Mouse (Mus musculus) pancreas, adult 10 weeks (tissue): Measurements from ENCODE around the gene Ezh1. TPM values are rescaled to one million over a fixed set of nuclear protein-coding genes. Genes with fewer than 3 reads are reported as not detected.

Experiments used
- polyA plus RNA-seq: library from polyadenylated mRNA; stranded (reverse); fragments of 350-450 nt; fragmentation: Illumina TruSeq; extraction: RNeasy Lipid Tissue Mini Kit (QIAGEN cat#74804); gene quantifications from one replicate; pipeline ENCODE4 v1.2.3, GENCODE M21; 2015; ENCODE audit warnings: low read depth, low replicate concordance; ENCODE audit not compliant: insufficient read depth

The Ezh1 gene
- polyA plus RNA-seq: 9.6 TPM

GRCm38 (mm10) chr11:101226065-101226701, at the start of gene Ezh1:
TSS of gene Ezh1 (minus strand) at chr11:101226463.

DNA sequence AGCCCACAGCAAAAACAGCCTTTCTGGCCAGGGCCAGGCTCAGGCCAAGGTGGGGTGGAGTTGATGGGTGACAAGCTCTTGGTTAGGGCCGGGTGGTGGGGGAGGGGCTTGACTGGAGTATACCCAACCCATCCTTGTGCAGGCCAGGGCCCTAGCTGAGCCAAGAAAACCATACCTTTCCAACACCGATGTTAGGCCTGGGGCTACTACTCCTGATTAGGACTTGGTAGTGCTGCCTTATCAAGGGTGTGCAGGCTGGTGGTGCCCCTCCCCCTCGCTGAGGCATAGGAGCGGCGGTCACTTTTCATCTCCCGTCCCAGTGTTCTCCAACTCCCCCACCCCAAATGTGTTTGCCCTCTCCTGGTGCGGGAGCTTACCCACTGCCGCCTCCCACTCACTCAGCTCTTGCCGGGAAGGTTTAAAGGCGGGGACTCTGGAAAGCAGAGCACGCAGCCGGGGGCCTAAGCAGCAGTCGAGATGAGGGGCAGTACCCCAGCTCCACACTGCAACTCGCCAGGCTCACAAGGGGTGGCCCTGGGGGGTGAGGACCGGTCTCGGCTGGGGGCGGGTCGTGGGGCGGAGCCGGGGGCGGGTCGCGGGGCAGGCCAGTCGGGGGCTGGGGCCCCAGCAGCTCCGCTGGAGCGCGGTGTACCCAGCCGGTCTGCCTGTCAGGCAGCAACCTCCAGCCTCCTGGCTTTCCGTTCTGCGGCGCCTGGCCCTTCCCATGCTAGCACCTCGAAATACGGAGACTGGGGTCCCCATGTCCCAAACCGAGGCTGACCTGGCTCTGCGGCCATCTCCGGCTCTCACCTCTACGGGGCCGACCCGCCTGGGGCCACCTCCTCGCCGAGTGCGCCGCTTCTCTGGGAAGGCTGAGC, 33.9 kb upstream of the Ezh1 start, which contains the start of gene Wnk4:
TSS of gene Wnk4 (plus strand) at position 620 of the 878 bp plus-strand sequence.

DNA sequence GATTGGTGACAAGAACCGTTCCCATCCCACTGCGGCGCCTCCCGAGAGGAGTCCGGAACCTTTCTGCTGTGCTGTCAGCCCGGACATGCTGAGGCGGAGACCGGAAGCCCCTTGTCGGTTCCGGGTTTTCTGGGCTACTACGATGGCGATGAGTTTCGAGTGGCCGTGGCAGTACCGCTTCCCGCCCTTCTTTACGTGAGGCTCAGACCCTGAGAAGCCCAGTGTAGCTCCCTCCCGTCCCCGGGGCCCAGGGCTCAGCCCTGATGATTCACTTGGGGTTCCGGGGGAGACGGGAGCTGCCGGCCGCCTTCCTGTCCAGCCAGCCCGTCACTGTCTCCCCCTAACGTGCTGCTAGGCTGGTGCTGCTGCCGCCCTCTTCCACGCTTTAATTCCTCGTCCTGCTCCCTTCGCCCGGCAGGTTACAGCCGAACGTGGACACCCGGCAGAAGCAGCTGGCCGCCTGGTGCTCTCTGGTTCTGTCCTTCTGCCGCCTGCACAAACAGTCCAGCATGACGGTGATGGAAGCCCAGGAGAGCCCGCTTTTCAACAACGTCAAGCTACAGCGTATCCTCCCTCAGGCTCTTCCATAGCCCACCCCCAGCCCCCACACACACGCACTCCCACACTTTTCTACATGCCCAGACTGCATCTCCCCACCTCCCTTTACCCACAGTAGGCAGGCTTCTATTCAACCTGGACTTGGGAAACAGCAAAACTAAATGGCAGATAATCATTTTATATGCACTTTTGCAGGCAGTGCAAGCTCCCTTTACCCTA, 27.5 kb upstream of the Ezh1 start, which contains the start of gene Vps25:
TSS of gene Vps25 (plus strand) at position 95 of the 777 bp plus-strand sequence.

DNA sequence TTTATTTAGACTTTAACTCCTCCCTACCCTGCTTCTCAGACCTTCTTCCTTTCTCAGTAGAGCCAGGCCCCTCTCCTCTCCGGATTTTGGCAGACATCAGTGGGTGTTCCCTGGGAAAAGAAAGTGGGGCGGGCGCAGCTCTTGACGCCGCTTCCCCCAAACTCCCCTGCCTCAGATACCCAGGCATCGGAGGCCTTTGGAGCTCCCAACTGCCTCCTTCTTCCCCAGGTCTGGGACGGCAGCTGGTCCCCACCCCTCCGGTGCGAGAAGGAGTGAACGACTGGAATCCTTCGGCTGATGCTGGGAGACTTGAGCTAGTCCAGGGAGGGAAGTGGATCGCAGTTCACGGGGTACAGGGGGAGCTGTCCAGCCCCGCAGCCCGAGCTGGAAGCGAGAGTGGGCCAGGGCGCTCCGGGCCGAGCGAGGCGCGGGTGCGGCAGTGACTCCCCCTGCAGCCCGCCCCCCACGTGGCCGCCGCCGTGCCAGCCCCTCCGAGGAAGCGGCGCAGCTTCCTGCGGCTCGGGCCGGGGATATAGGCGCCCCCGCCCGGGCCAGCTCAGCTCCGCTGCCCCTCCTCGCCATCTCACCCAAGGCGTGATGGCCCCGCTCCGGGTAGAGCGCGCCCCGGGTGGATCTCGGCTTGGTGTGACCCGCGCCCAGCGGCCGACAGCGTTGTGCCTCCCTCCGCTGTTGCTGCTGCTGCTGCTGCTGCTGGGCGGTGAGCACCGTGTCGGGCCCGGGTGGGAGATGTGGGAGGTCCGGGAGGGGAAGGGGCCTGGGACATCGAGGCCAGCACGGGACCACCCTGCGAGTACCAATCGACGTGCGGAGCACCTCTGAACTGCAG, 19.8 kb upstream of the Ezh1 start, which contains the start of gene Ramp2:
TSS of gene Ramp2 (plus strand) at position 174 of the 847 bp plus-strand sequence.

DNA sequence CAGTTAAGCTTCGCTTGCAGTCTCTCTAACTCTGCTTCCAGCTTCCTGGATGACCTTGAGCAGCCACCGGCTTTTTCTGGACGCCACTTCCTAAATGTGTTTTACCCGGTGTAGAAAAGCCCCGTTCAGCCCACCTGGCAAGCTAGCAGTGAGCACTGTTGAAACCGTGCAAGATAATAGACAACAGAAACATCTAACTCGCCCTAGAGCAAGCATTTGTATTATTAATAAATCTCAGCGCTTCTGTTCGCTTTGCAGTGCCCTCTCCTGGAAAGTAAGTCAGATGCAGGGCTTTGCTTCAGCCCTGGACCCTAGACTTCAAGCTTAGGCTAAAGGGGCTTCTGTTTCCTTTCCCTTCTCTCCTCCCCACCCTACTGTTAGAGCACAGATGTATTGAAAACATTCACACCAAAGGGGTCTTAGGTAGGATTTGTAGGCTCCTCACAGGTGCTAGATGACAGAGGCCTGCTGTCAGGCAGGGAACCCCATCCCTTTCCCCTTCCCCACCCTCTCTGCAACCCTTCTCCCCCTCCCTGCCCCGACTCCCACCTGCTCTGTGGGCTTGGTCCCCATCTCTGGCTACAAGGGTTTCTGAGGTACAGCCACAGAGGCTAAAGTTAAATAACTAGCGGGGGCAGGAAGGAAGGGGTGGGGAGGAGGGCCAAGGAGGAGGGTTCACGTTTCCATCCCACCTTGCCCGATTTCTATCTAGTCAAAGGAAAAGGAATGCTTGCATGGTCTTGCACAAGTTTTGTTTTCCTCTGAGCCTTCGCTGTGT, 51.2 kb downstream of the Ezh1 start, which contains the start of gene Ccr10:
TSS of gene Ccr10 (minus strand) at position 593 of the 778 bp plus-strand sequence.

DNA sequence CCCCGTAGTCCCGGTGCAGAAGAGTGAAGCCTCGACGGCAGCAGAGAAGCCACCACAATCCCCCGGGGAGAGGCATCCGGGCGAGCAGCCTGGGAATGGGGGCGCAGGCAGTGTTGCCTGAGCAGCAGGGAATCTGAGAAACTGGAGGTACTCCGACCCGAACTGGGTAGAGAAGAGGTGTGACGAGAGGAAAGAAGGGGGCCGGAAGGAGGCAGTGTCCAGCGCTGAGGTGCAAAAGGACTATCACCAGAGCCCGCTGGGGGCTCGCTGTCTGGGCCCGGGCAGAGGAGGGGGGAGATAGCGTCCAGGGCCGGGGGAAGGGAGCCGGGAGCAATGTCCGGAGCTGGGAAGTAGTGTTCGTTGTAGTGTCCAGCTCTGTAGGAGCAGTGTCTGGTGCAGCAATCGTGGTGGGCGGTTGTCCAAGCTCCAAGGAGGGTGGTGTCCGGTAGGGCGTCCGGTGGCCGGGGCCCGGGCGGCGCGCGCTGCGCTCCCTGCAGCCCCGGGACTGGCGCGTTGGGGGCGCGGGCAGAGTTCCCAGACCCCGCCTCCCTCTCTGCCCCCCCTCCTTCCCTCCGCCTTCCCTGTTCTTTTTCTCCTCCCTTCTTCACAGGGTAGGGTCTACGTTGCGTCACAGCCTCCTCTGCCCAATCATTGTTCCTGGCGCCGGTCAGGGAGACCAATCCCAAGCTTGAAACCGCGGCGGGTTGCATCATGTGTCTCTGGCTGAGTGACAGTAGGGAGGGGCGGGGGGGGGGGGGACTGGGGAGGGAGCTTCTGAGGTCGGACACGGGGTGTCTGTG, 55.3 kb downstream of the Ezh1 start, which contains the start of gene Plekhh3:
TSS of gene Plekhh3 (minus strand) at position 541 of the 800 bp plus-strand sequence.

DNA sequence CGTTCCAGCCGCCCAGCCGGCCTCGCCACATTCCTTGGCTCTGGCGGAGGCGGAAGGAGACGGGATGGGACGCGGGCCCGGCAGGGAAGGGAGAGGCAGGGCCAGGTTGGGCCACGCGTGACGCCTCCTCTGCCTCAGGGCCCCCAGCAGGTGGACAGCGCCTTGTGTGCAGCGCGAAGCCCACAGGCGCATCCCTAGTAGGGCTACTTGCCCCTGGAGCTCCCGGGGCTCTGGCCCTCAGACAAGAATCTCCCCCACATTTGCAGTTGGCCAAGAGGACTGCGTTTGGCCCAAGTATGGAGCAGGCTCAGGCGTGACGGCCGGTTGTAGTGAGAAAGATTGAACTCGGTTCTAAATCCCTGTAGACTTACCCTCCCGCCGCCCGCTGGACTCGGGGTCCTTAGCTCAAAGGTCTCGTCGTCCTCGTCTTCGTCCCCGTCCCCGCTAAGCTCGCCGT, 55.9 kb downstream of the Ezh1 start, which contains the start of gene Cntnap1:
TSS of gene Cntnap1 (plus strand) at position 170 of the 457 bp plus-strand sequence.

GRCm38 (mm10) chr11:101155728-101156371, 70.4 kb downstream of the Ezh1 start, which contains the start of gene Tubg2:
TSS of gene Tubg2 (plus strand) at chr11:101155907.

Other genes starting within 250 kb of the Ezh1 start
- gene Atp6v0a1, start 217.0 kb downstream of the Ezh1 start, polyA plus RNA-seq: 9.5 TPM
- 5.2 TPM for gene Naglu, start 156.5 kb downstream of the Ezh1 start, polyA plus RNA-seq
- not detected for gene Hsd17b1, start 148.1 kb downstream of the Ezh1 start, polyA plus RNA-seq
- gene Coasy, start 143.9 kb downstream of the Ezh1 start, polyA plus RNA-seq: 12.0 TPM
- 13.6 TPM for gene Mlx, start 139.2 kb downstream of the Ezh1 start, polyA plus RNA-seq
- 0.89 TPM for gene Psmc3ip, start 131.0 kb downstream of the Ezh1 start, polyA plus RNA-seq
- gene Retreg3, start 106.6 kb downstream of the Ezh1 start, polyA plus RNA-seq: 11.9 TPM
- gene Tubg1, start 106.5 kb downstream of the Ezh1 start, polyA plus RNA-seq: 7.6 TPM
- gene Tubg2, start 70.6 kb downstream of the Ezh1 start, polyA plus RNA-seq: 1.7 TPM
- 1.2 TPM for gene Cntnap1, start 55.9 kb downstream of the Ezh1 start, polyA plus RNA-seq
- 4.4 TPM for gene Plekhh3, start 55.1 kb downstream of the Ezh1 start, polyA plus RNA-seq
- not detected for gene Ccr10, start 51.0 kb downstream of the Ezh1 start, polyA plus RNA-seq
- gene Ramp2, start 19.6 kb upstream of the Ezh1 start, polyA plus RNA-seq: 30.5 TPM
- 32.2 TPM for gene Vps25, start 27.2 kb upstream of the Ezh1 start, polyA plus RNA-seq
- gene Wnk4, start 34.1 kb upstream of the Ezh1 start, polyA plus RNA-seq: 4.7 TPM
- gene Cntd1, start 52.5 kb upstream of the Ezh1 start, polyA plus RNA-seq: not detected
- gene Coa3, start 52.7 kb upstream of the Ezh1 start, polyA plus RNA-seq: 56.2 TPM
- gene Becn1, start 75.8 kb upstream of the Ezh1 start, polyA plus RNA-seq: 20.4 TPM
- 15.3 TPM for gene Psme3, start 89.8 kb upstream of the Ezh1 start, polyA plus RNA-seq
- gene Aoc2, start 98.6 kb upstream of the Ezh1 start, polyA plus RNA-seq: 4.8 TPM
- gene Aoc3, start 104.1 kb upstream of the Ezh1 start, polyA plus RNA-seq: 8.3 TPM
- not detected for gene G6pc, start 141.1 kb upstream of the Ezh1 start, polyA plus RNA-seq
- 7.0 TPM for gene Aarsd1, start 191.2 kb upstream of the Ezh1 start, polyA plus RNA-seq
- 3.0 TPM for gene Gm27029, start 198.3 kb upstream of the Ezh1 start, polyA plus RNA-seq
- gene Rundc1, start 198.6 kb upstream of the Ezh1 start, polyA plus RNA-seq: 8.9 TPM
- not detected for gene Ptges3l, start 198.9 kb upstream of the Ezh1 start, polyA plus RNA-seq
- gene Rpl27, start 215.8 kb upstream of the Ezh1 start, polyA plus RNA-seq: 186 TPM
- 19.5 TPM for gene Ifi35, start 221.9 kb upstream of the Ezh1 start, polyA plus RNA-seq
- gene Rnd2, start 238.5 kb upstream of the Ezh1 start, polyA plus RNA-seq: 3.9 TPM
- 30.4 TPM for gene Vat1, start 239.8 kb upstream of the Ezh1 start, polyA plus RNA-seq